Mouse (Mus musculus): ENCODE results near the gene Lhb.
"Not testable (repeated sequence)": the region's sequence is repeated elsewhere in the genome, so short reads cannot be mapped to it uniquely, and the experiment has no call there.

Lhb gene

DNA sequence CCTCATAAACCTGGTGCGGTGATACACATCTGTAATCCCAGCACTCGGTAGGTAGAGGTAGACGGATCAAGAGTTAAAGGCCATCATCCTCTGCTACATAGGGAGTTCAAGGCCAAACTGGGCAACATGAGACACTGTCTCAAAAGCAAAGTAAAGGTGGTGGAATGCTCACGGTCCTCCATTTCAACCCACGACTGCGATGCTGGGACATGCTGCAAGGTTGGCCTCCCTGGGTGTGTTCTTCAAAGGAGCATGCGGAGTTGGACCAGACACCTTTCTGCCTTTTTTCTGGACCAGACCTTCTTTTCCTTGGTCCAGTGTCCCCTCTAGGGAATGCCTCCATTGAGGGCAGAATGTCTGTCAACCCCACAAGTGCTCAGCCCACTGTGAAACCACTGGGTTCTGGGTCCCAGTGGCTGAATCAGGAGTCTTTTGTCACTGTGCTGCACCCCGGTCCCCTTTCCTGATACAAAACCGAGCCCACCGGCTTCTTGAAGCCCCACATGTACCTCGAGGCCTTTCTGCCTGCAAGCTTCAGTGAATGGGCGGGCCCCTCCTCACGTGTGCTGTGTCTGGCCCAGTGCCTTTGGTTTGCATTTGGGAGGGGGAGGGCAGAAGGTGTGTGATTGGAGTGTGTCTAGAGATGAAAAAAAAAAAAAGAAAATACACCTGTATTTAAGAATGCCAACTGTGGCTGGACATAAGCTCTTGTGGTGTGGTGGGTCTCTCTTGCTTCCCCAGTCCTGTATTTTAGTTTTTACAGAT lies 35.5 kb downstream of the Lhb start:
- DNase-seq (ENCODE audit: low spot score): no peak

GRCm38 (mm10) chr7:45456721-45457203 lies 36.1 kb downstream of the Lhb start:
- DNase-seq (ENCODE audit: low spot score): no peak

- no peak for DNase-seq (ENCODE audit: low spot score)
Observed at GRCm38 (mm10) chr7:45457204-45458060, 36.8 kb downstream of the Lhb start.

GRCm38 (mm10) chr7:45458748-45459563 lies 38.3 kb downstream of the Lhb start:
- DNase-seq (ENCODE audit: low spot score): peak; percentile 70

- peak; percentile 94 for DNase-seq (ENCODE audit: low spot score)
Observed at GRCm38 (mm10) chr7:45459564-45460140, 39.0 kb downstream of the Lhb start, which contains the start of gene Ftl1. Gene Ftl1 (minus strand): TSS chr7:45459884.

DNA sequence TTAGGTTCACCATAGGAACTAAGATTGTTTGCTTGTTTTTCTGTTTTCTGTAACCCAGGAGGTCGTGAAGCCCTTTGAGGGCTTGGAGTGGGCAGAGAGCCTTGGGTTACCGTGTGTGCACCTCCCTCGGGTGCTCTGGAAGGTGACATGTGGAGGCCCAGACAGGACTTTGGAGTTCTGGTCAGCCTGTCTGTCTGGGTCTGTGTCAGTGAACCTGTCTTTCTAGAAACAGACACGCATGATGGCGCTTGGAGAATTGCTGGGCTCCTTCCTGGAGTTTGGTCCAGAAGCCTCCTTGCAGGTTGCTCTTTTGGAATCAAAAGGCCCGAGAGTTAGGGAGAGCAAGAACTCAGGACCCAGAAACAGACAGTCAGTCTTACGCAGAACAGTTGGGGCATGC lies 39.8 kb downstream of the Lhb start:
- DNase-seq (ENCODE audit: low spot score): no peak

DNA sequence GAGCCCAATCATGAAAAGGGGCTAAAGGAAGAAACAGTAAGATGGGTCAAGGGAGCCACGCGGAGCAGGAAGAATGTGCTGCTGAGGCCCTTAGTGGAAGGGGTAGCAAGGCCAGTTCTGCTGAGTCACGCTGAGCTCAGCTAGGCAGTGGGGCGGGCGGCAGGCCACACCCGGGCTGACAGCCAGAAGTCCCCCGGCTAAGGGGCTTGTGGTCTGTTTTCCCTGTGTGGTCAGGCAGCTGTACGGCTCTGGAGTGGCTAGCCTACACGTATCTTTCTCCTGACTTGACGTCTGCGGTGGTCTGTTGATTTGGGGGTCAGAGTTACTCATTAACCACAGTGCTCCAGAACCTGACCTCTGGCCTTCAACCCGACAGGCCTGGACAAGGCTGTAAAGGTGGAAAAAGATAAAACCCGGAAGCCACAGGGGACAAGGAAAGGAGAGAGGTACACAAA lies 40.3 kb downstream of the Lhb start:
- no peak for DNase-seq (ENCODE audit: low spot score)

GRCm38 (mm10) chr7:45461326-45461725 lies 40.7 kb downstream of the Lhb start:
- no peak for DNase-seq (ENCODE audit: low spot score)

- no peak for DNase-seq (ENCODE audit: low spot score)
Observed at GRCm38 (mm10) chr7:45461781-45462180, 41.2 kb downstream of the Lhb start.

DNA sequence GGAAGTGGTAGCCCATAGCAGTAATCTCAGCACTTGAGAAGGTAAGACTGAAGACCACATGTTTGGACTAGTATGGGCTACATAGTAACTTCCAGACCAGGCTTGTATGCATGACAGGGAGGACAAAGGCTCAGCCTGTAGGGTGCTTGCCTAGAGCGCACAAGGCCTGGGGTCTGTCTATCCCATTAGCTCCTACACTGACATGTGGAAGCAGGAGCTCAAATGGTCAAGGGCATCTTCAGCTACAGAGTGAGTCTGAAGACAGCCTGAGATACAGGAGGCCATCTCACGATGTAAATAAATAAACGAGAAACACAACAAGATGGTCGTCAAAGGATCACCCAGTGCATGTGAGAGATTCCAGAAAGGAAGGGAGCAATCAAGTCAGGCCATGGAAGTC lies 41.7 kb downstream of the Lhb start:
- DNase-seq (ENCODE audit: low spot score): no peak

- DNase-seq (ENCODE audit: low spot score): not testable (repeated sequence)
Observed at GRCm38 (mm10) chr7:45462868-45463267, 42.2 kb downstream of the Lhb start.

- no peak for DNase-seq (ENCODE audit: low spot score)
Observed at GRCm38 (mm10) chr7:45463987-45464778, 43.6 kb downstream of the Lhb start.

DNA sequence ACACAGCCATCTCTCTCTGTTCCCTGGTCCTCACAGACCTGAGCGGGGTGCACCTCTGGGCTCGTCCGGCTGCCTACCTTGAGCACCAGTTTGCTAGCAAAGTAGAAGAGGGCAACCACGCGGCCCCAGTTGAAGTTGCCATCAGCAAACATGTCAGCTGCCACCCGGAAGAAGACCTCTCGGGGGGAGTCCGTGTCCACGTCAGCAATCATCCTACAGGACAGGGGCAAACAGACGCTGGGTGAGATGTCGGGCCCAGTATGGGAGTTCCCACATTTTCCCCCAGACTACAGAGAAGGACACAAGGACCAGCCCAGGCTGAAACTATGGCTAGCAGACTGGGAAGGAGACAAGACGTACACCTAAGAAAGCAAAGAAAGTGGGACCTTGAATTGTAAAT lies 44.5 kb downstream of the Lhb start:
- no peak for DNase-seq (ENCODE audit: low spot score)

- DNase-seq (ENCODE audit: low spot score): no peak
Observed at GRCm38 (mm10) chr7:45465549-45465948, 44.9 kb downstream of the Lhb start.

- DNase-seq (ENCODE audit: low spot score): peak; percentile 93
Observed at GRCm38 (mm10) chr7:45466283-45467089, 45.9 kb downstream of the Lhb start, which contains the start of gene Bax. Gene Bax (minus strand): TSS chr7:45466898.

DNA sequence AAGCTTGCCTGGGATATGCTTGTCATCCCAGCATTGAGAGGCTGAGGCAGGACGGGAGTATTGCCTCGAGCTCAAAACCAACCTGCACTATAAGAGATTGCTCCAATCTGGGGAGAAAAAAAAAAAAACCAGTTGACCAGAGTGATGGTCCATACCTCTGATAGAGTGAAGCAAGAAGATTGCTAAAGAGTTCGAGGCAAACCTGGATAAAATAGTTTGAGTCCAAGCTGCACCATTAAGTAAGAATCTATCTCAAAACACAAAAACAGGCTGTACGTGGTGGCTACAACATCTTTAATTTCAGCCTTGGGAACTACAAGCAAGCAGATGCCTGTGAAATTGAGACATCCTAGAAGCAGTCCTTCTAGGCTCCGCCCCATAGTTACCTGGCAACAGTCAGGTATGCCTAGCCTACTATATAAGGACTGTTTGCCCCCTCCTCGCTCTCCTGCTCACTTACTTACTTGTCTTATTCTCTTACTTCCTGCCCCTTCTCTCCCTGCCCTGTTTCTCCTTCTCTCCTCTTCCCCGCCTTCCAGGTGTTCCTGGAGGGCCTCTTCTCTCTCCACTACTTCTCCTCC lies 46.6 kb downstream of the Lhb start:
- no peak for DNase-seq (ENCODE audit: low spot score)

GRCm38 (mm10) chr7:45470869-45471268 lies 50.2 kb downstream of the Lhb start:
- DNase-seq (ENCODE audit: low spot score): peak; percentile 67

Measured in T-cell, adult 2 months (primary cell).